Mouse (Mus musculus) lung, postnatal 0 days (tissue): ENCODE measurements around the gene Slc39a7. TPM values are rescaled to one million over a fixed set of nuclear protein-coding genes. Genes with fewer than 3 reads are reported as not detected.

Experiments
- ATAC-seq: fragments of 200-750 bp; cut with Nextera tagmentation; 2 replicates; pipeline ENCODE4 v1.8.0; 2017; ENCODE audit warnings: moderate library complexity
- DNase-seq: peaks from one replicate; pipeline ENCODE4 v3.0.0-alpha.2; 2016; ENCODE audit warnings: low spot score
- H3K27ac ChIP-seq: fragments of 300-500 bp; sonication (generic); 2 replicates; pipeline ENCODE4 v1.5.1; 2014; ENCODE audit warnings: antibody characterized with exemption, mild to moderate bottlenecking, low read length, mixed read lengths
- H3K27me3 ChIP-seq: fragments of 300-500 bp; sonication (generic); replicated peaks from 2 replicates; pipeline ENCODE4 v1.6.1; 2014; ENCODE audit warnings: low read length, mixed read lengths; ENCODE audit not compliant: insufficient read depth
- H3K36me3 ChIP-seq: fragments of 300-500 bp; sonication (generic); 2 replicates; pipeline ENCODE4 v1.6.1; 2014; ENCODE audit warnings: low read length, mixed read lengths; ENCODE audit not compliant: insufficient read depth
- H3K4me1 ChIP-seq: fragments of 300-500 bp; sonication (generic); 2 replicates; pipeline ENCODE4 v1.6.1; 2014; ENCODE audit warnings: antibody characterized with exemption, low read depth, low read length, mixed read lengths; ENCODE audit not compliant: insufficient read depth
- H3K4me2 ChIP-seq: fragments of 300-500 bp; sonication (generic); replicated peaks from 2 replicates; pipeline ENCODE4 v1.6.1; 2014; ENCODE audit warnings: low read depth, mild to moderate bottlenecking, low read length, moderate library complexity, mixed read lengths
- H3K4me3 ChIP-seq: fragments of 300-500 bp; sonication (generic); 2 replicates; pipeline ENCODE4 v1.5.1; 2014; ENCODE audit warnings: low read depth, low read length
- H3K9ac ChIP-seq: fragments of 300-500 bp; sonication (generic); replicated peaks from 2 replicates; pipeline ENCODE4 v1.6.1; 2014; ENCODE audit warnings: low read depth, mild to moderate bottlenecking
- H3K9me3 ChIP-seq: fragments of 300-500 bp; sonication (generic); 2 replicates; pipeline ENCODE4 v1.6.1; 2016; ENCODE audit warnings: low read length, mixed read lengths
- CTCF ChIP-seq: IDR thresholded peaks from 2 replicates; pipeline ENCODE4 v1.5.1; 2016; ENCODE audit warnings: antibody characterized with exemption, mild to moderate bottlenecking
- EP300 ChIP-seq: IDR thresholded peaks from 2 replicates; pipeline ENCODE4 v1.6.1; 2016; ENCODE audit warnings: antibody characterized with exemption, mild to moderate bottlenecking, control low read depth
- WGBS: fragments of 180-500 bp; shearing (Covaris S2); extraction: QIAGEN DNeasy Blood & Tissue Kit; methylation state at CpG from one replicate; pipeline ENCODE4 v1.1.7; 2014; 5-methylcytosine and 5-hydroxymethylcytosine counted together
- polyA plus RNA-seq: library from polyadenylated mRNA; unstranded; fragments of >200 nt; fragmentation: Nextera tagmentation; extraction: Ambion mirVana; gene quantifications from 2 replicates; pipeline ENCODE4 v1.2.1, GENCODE M21; 2015

Gene Slc39a7
- polyA plus RNA-seq, 1 experiment from 2014 or later: 130 TPM

GRCm38 (mm10) chr17:34038878-34039561 is 7.5 kb upstream of the Slc39a7 start, which contains the start of gene Col11a2:
Gene Col11a2 (plus strand): TSS chr17:34039437.
- peak within 1 kb of the TSS; percentile 12; the same call in 1 of the 2 replicates for H3K4me3 ChIP-seq
- DNase-seq (no peak), ATAC-seq (peak; percentile 29; the same call in 1 of the 2 replicates)
- TF ChIP-seq EP300: no peak
- TF ChIP-seq CTCF: no peak
- H3K4me2 ChIP-seq: peak within 1 kb of the TSS; percentile 38
- no peak within 1 kb of the TSS for H3K27ac ChIP-seq
- no peaks in the 10 kb centered on the region for H3K27me3 ChIP-seq
- 5% methylated on average over 28 of the region's 28 CpGs for WGBS
- H3K9ac ChIP-seq: no peak within 1 kb of the TSS
- no peaks in the 10 kb centered on the region for H3K9me3 ChIP-seq
- peaks cover 10% of the 10 kb centered on the region for H3K36me3 ChIP-seq
- H3K4me1 ChIP-seq: 0 out of 2 replicates have a peak, but pooled peaks cover 8% of the 10 kb centered on the region

DNA sequence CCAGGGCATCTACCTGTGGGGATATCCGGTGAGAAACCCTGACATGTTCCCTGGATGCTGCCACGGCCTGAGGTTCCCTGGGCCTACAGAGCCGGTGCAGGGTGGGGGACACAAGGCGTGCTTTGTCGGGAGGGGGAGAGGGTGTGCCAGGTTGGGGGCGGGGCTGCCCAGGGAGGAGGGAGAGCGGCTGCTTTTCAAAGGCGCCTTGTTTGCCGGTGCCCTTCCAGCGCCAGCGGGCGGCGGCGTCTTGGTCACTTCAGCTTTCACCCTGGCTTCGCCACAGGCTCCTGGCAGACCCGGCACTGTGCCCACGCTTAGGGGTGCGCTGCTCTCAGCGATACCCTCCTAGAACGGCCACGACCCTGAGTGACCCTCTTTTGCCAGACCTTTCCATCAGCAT is 7.0 kb upstream of the Slc39a7 start:
- DNase-seq (no peak), ATAC-seq (no peak)
- Histone ChIP-seq H3K4me1 (peaks cover 10% of the 10 kb centered on the region; the same call in 1 of the 2 replicates), H3K4me3 (no peak overlapping the region), H3K27ac (no peak overlapping the region), H3K36me3 (peaks cover 10% of the 10 kb centered on the region), H3K4me2 (peak overlapping the region; percentile 38), H3K27me3 (no peaks in the 10 kb centered on the region), H3K9ac (no peak overlapping the region), H3K9me3 (no peaks in the 10 kb centered on the region)
- TF ChIP-seq CTCF (no peak), EP300 (no peak)
- 14% methylated on average over 16 of the region's 21 CpGs for WGBS

DNA sequence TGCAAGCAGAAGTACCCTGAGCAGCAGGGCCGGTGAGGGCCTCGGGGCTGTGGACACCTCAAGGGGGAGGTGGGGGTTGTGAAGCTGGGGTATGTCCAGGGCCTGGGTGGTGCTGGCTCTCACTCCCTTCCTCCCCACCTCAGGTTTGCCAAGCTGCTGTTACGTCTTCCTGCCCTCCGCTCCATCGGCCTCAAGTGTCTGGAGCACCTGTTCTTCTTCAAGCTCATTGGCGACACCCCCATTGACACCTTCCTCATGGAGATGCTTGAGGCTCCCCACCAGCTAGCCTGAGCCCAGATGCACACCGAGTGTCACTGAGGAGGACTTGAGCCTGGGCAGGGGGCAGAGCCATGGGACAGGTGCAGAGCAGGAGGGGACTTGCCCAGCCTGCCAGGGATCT is 5.8 kb upstream of the Slc39a7 start:
- Histone ChIP-seq H3K27ac (no peak overlapping the region), H3K4me2 (no peak overlapping the region), H3K9ac (no peak overlapping the region), H3K27me3 (no peaks in the 10 kb centered on the region), H3K4me1 (peaks cover 20% of the 10 kb centered on the region; the same call in 1 of the 2 replicates), H3K4me3 (no peak overlapping the region), H3K9me3 (no peaks in the 10 kb centered on the region), H3K36me3 (peaks cover 10% of the 10 kb centered on the region)
- no peak for DNase-seq
- 80% methylated on average over 7 of the region's 7 CpGs for WGBS
- TF ChIP-seq EP300 (no peak), CTCF (no peak)
- ATAC-seq: no peak

- no peaks in the 10 kb centered on the region for H3K9me3 ChIP-seq
- no peak for ATAC-seq
- no peak overlapping the region for H3K27ac ChIP-seq
- no peak for DNase-seq
- H3K36me3 ChIP-seq: peaks cover 10% of the 10 kb centered on the region
- H3K27me3 ChIP-seq: no peaks in the 10 kb centered on the region
- H3K9ac ChIP-seq: no peak overlapping the region
- peaks cover 20% of the 10 kb centered on the region; the same call in 1 of the 2 replicates for H3K4me1 ChIP-seq
- 76% methylated on average over 10 of the region's 10 CpGs for WGBS
- no peak overlapping the region for H3K4me2 ChIP-seq
- no peak overlapping the region for H3K4me3 ChIP-seq
- TF ChIP-seq CTCF (no peak), EP300 (no peak)
Measured at GRCm38 (mm10) chr17:34036647-34037046, 5.2 kb upstream of the Slc39a7 start.

GRCm38 (mm10) chr17:34035517-34035916 is 4.0 kb upstream of the Slc39a7 start:
- H3K27ac ChIP-seq: no peak overlapping the region
- H3K9ac ChIP-seq: no peak overlapping the region
- no peak overlapping the region for H3K4me2 ChIP-seq
- no peaks in the 10 kb centered on the region for H3K9me3 ChIP-seq
- ATAC-seq (no peak), DNase-seq (no peak)
- WGBS: 89% methylated on average over 9 of the region's 9 CpGs
- peaks cover 24% of the 10 kb centered on the region; the same call in 1 of the 2 replicates for H3K4me1 ChIP-seq
- H3K36me3 ChIP-seq: peaks cover 10% of the 10 kb centered on the region
- TF ChIP-seq EP300 (no peak), CTCF (no peak)
- H3K4me3 ChIP-seq: no peak overlapping the region
- H3K27me3 ChIP-seq: no peaks in the 10 kb centered on the region

DNA sequence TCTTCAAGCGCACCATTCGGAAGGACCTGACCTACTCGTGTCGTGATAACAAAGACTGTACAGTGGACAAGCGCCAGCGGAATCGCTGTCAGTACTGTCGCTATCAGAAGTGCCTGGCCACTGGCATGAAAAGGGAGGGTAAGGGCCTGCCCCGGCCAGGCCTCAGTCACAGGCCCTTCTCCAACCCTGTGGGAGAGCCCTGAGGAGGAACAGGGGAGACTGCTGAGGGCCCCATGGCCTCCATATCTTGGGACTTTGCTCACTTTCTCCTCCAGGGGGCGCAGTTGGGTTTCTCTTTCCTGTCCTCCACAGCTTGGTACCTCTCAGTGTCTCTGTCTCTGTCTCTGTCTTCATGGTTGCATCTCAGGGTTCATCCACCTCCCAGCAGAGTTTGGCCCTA is 2.6 kb upstream of the Slc39a7 start:
- DNase-seq (peak; percentile 64), ATAC-seq (no peak)
- no peak overlapping the region for H3K4me3 ChIP-seq
- 66% methylated on average over 10 of the region's 10 CpGs for WGBS
- H3K4me2 ChIP-seq: no peak overlapping the region
- H3K4me1 ChIP-seq: peaks cover 35% of the 10 kb centered on the region
- no peak overlapping the region for H3K9ac ChIP-seq
- no peaks in the 10 kb centered on the region for H3K27me3 ChIP-seq
- no peaks in the 10 kb centered on the region for H3K9me3 ChIP-seq
- TF ChIP-seq CTCF (peak; percentile 81), EP300 (no peak)
- H3K27ac ChIP-seq: no peak overlapping the region
- H3K36me3 ChIP-seq: peaks cover 18% of the 10 kb centered on the region
